Mouse (Mus musculus) bone marrow macrophage, adult 2 months (primary cell): ENCODE measurements at regions not wholly inside any gene's neighbourhood (a gene's known extent, or its start where the extent isn't known, plus 50 kb on each side); places are given as distances from the start of the nearest gene placed in this dataset.

Source experiments
- CTCF ChIP-seq: IDR thresholded peaks from 2 replicates; pipeline ENCODE4 v1.5.1; 2012; ENCODE audit warnings: low read depth, mild to moderate bottlenecking, low read length, moderate library complexity
- POLR2A ChIP-seq: IDR thresholded peaks from 2 replicates; pipeline ENCODE4 v1.6.1; 2012; ENCODE audit warnings: mild to moderate bottlenecking, low read depth, low read length, borderline replicate concordance

DNA sequence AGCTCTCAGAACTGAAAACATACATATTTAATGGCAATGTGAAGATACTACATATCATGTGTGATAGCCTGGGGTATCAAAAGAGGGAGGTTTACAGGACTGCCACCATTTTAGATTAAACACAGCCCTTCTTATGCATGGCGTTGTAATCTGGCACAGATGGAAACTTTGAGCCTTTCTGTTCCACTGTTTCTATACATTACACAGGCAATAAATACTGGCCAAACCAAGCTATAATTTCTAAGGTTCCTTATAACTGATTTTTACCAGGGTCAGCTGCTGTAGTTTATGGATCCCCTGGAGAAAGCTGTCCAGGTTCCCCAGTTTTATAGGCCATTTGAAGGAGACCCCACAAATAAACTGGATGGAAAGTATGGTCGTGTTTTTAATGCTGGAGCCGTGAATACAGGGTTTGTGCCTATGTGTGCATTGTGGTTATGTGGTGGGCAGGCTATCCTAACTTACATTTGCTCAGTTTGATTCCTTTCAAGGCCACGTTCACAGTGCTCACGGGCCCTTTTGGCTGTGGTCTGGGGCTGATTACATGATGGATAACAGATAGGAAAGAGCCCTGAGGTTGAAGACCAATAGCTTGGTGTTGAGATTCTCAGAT is 341.7 kb downstream of the Cmpk2 start:
- no peak for TF ChIP-seq CTCF
- TF ChIP-seq POLR2A, result no peak
